Mouse (Mus musculus): ENCODE measurements around the gene Rab10. TPM values are rescaled to one million over a fixed set of nuclear protein-coding genes. Genes with fewer than 3 reads are reported as not detected.

Gene Rab10
- polyA plus RNA-seq, 2 experiments = 28.7 to 42.1 TPM

DNA sequence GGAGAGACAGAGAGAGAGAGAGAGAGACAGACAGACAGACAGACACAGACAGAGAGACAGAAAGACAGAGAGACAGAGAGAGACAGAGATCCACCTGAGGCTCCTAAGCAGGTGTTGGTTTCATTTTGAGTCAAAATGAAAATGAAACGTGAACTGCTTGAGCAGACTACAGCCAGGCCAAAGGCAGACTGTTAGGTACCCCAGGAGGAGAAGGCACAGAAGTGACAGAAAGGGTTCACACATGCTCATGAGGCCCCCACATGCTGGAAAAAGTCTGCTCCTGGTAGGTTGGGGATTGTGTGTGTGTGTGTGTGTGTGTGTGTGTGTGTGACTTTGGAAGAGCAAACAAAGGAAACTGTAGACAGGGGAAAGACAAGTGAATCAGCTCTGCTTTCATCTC lies 29.2 kb upstream of the Rab10 start:
- Histone ChIP-seq H3K4me3 (ENCODE audit: insufficient read depth in 1 of 2, low read depth in 2 of 2, low read length in 2 of 2) (no peak overlapping the region), H3K27ac (no peak overlapping the region), H3K36me3 (replicated peaks; ENCODE audit: control insufficient read depth, insufficient read depth, low read depth) (no peaks in the 10 kb centered on the region), H3K4me1 (replicated peaks; ENCODE audit: control insufficient read depth in 2 of 2, insufficient read depth in 2 of 2, low read length in 1 of 2) (0 out of 4 replicates have a peak, but pooled peaks cover 0 to 1% of the 10 kb centered on the region in 2 experiments), H3K4me2 (ENCODE audit: low read depth) (no peak overlapping the region), H3K9me3 (ENCODE audit: control insufficient read depth, low read length) (no peaks in the 10 kb centered on the region), H3K9ac (replicated peaks) (no peak overlapping the region), H3K27me3 (ENCODE audit: control insufficient read depth, insufficient read depth, low read length) (no peaks in the 10 kb centered on the region)
- ATAC-seq (ENCODE audit: insufficient read depth) (no peak), DNase-seq (ENCODE audit: low read depth in 3 of 3, low spot score in 3 of 3) (no peak)
- TF ChIP-seq CTCF (IDR thresholded peaks at IDR 0.05; ENCODE audit: low read depth) (no peak), EP300 (IDR thresholded peaks at IDR 0.05; ENCODE audit: low read depth) (no peak)
- 29% methylated on average over 1 of the region's 1 CpGs for WGBS (ENCODE audit: insufficient replicate concordance)

DNA sequence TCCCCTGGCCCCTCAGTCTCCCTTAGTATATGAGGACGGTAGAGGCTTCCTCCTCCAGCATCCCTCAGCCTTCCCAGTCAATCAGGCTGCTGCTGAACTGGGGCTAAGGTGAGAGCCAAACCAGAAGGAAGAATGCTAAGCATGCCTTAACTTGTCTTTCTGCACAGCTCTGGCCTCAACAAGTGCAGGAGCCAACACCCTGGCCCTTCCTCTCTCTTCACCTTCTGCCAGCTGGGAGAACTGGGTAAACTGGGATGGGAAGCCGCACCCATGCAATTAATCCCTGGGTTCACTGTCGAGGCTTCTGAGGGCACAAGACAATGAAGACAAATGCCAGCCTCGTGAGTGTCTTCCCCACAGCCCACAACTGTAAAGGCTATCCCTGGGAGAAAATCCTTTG lies 19.9 kb upstream of the Rab10 start:
- Histone ChIP-seq H3K9ac (replicated peaks) (no peak overlapping the region), H3K4me1 (replicated peaks; ENCODE audit: control insufficient read depth in 2 of 2, insufficient read depth in 2 of 2, low read length in 1 of 2) (peaks cover 0 to 7% of the 10 kb centered on the region in 2 experiments; a peak in 2 of 4 replicates)
- no peak for DNase-seq (ENCODE audit: low read depth in 3 of 3, low spot score in 3 of 3)

DNA sequence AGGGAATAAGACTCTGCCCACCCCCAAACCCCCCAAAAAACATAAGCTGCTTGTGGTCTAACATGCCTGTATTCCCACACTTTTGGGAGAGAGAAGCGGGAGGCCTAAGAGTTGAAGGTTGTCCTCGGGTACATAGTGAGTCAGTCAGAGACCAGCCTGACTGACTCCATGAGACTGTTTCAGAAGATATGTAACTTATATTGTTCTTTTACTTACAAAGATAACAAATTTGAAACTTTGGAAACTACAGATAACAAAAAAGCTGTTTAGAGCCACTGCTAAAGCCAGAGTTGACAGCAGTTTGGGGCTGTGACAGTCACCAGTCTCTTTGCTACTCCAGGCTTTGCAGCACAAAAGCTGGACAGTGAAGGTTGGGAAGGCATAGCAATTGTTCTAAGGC lies 15.5 kb upstream of the Rab10 start:
- Histone ChIP-seq H3K4me3 (ENCODE audit: insufficient read depth in 1 of 2, low read depth in 2 of 2, low read length in 2 of 2) (no peak overlapping the region), H3K9me3 (ENCODE audit: control insufficient read depth, low read length) (no peaks in the 10 kb centered on the region), H3K4me2 (ENCODE audit: low read depth) (no peak overlapping the region), H3K9ac (replicated peaks) (no peak overlapping the region), H3K27ac (no peak overlapping the region), H3K36me3 (replicated peaks; ENCODE audit: control insufficient read depth, insufficient read depth, low read depth) (no peaks in the 10 kb centered on the region), H3K4me1 (replicated peaks; ENCODE audit: control insufficient read depth in 2 of 2, insufficient read depth in 2 of 2, low read length in 1 of 2) (peaks cover 0 to 7% of the 10 kb centered on the region in 2 experiments; a peak in 2 of 4 replicates), H3K27me3 (ENCODE audit: control insufficient read depth, insufficient read depth, low read length) (no peaks in the 10 kb centered on the region)
- no peak for TF ChIP-seq CTCF (IDR thresholded peaks at IDR 0.05; ENCODE audit: low read depth)
- TF ChIP-seq EP300 (IDR thresholded peaks at IDR 0.05; ENCODE audit: low read depth) = no peak
- 33% methylated on average over 2 of the region's 2 CpGs for WGBS (ENCODE audit: insufficient replicate concordance)
- no peak for DNase-seq (ENCODE audit: low read depth in 3 of 3, low spot score in 3 of 3)
- ATAC-seq (ENCODE audit: insufficient read depth) = 0 out of 2 replicates have a peak, but pooled peaks have one; percentile 21

More for the DNA sequence above, 19.9 kb upstream of the Rab10 start:
- 63% methylated on average over 4 of the region's 4 CpGs for WGBS (ENCODE audit: insufficient replicate concordance)
- Histone ChIP-seq H3K36me3 (replicated peaks; ENCODE audit: control insufficient read depth, insufficient read depth, low read depth) (no peaks in the 10 kb centered on the region), H3K27ac (no peak overlapping the region), H3K4me2 (ENCODE audit: low read depth) (no peak overlapping the region), H3K9me3 (ENCODE audit: control insufficient read depth, low read length) (no peaks in the 10 kb centered on the region), H3K27me3 (ENCODE audit: control insufficient read depth, insufficient read depth, low read length) (no peaks in the 10 kb centered on the region), H3K4me3 (ENCODE audit: insufficient read depth in 1 of 2, low read depth in 2 of 2, low read length in 2 of 2) (no peak overlapping the region)
- no peak for ATAC-seq (ENCODE audit: insufficient read depth)
- TF ChIP-seq EP300 (IDR thresholded peaks at IDR 0.05; ENCODE audit: low read depth) (no peak), CTCF (IDR thresholded peaks at IDR 0.05; ENCODE audit: low read depth) (no peak)

DNA sequence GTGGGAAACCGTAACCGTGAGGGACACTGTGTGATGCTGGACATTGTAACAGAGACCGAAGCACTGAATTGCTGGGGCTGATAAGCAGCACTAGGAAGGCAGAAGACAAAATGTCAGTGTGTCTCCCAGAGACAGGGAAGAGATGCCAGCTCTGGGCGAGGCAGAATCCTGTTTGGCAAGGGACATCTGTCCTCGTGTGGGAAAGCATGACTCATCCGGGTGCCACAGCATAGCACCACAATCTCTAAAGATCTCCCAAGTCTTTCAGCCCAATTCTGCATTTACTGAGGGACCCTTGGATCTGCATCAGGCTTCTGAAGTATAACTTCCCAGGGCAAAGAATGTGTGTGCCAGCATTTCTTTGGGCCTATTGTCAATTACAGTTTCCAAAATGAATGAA lies 13.5 kb upstream of the Rab10 start:
- TF ChIP-seq CTCF (IDR thresholded peaks at IDR 0.05; ENCODE audit: low read depth) (no peak), EP300 (IDR thresholded peaks at IDR 0.05; ENCODE audit: low read depth) (no peak)
- WGBS (ENCODE audit: insufficient replicate concordance) = 61% methylated on average over 6 of the region's 6 CpGs
- ATAC-seq (ENCODE audit: insufficient read depth) (no peak), DNase-seq (ENCODE audit: low read depth in 3 of 3, low spot score in 3 of 3) (no peak)
- H3K4me3 ChIP-seq (ENCODE audit: insufficient read depth in 1 of 2, low read depth in 2 of 2, low read length in 2 of 2) = no peak overlapping the region
- H3K36me3 ChIP-seq (replicated peaks; ENCODE audit: control insufficient read depth, insufficient read depth, low read depth) = no peaks in the 10 kb centered on the region
- no peak overlapping the region for H3K9ac ChIP-seq (replicated peaks)
- no peak overlapping the region for H3K4me2 ChIP-seq (ENCODE audit: low read depth)
- H3K27me3 ChIP-seq (ENCODE audit: control insufficient read depth, insufficient read depth, low read length) = no peaks in the 10 kb centered on the region
- no peak overlapping the region for H3K27ac ChIP-seq
- H3K4me1 ChIP-seq (replicated peaks; ENCODE audit: control insufficient read depth in 2 of 2, insufficient read depth in 2 of 2, low read length in 1 of 2) = peaks cover 0 to 7% of the 10 kb centered on the region in 2 experiments; a peak in 2 of 4 replicates
- no peaks in the 10 kb centered on the region for H3K9me3 ChIP-seq (ENCODE audit: control insufficient read depth, low read length)

DNA sequence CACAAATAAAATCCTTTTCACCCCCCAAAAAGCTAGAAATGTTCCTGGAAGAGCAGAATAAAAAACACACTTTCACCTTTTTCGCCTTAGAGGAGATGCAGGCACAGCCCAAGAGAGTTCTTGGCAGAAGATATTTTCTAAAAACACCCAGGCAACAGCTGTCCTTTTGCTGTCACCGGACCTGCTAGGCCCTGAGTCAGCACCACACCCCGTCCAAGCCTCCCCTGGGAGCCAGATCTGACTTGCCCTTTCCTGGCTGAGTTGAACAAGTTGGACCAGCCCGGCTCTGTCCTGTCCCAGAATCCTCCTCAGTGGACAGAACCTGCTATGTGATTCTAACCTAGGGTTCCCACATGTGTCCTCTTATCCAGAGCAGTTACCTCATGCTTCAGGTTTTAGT lies 9.6 kb upstream of the Rab10 start:
- WGBS (ENCODE audit: insufficient replicate concordance) = 42% methylated on average over 4 of the region's 4 CpGs
- Histone ChIP-seq H3K4me3 (ENCODE audit: insufficient read depth in 1 of 2, low read depth in 2 of 2, low read length in 2 of 2) (no peak overlapping the region), H3K4me2 (ENCODE audit: low read depth) (no peak overlapping the region), H3K27ac (no peak overlapping the region), H3K36me3 (replicated peaks; ENCODE audit: control insufficient read depth, insufficient read depth, low read depth) (no peaks in the 10 kb centered on the region), H3K4me1 (replicated peaks; ENCODE audit: control insufficient read depth in 2 of 2, insufficient read depth in 2 of 2, low read length in 1 of 2) (no peaks in the 10 kb centered on the region), H3K9ac (replicated peaks) (no peak overlapping the region), H3K9me3 (ENCODE audit: control insufficient read depth, low read length) (no peaks in the 10 kb centered on the region), H3K27me3 (ENCODE audit: control insufficient read depth, insufficient read depth, low read length) (no peaks in the 10 kb centered on the region)
- no peak for DNase-seq (ENCODE audit: low read depth in 3 of 3, low spot score in 3 of 3)
- peak; percentile 35; the same call in 1 of the 2 replicates for ATAC-seq (ENCODE audit: insufficient read depth)
- TF ChIP-seq CTCF (IDR thresholded peaks at IDR 0.05; ENCODE audit: low read depth) = no peak
- TF ChIP-seq EP300 (IDR thresholded peaks at IDR 0.05; ENCODE audit: low read depth) = no peak
